Mouse (Mus musculus) forebrain, embryonic 14.5 days (tissue): Measurements from ENCODE around the gene Robo2. TPM values are rescaled to one million over a fixed set of nuclear protein-coding genes. Genes with fewer than 3 reads are reported as not detected.
A peak's percentile ranks its signal among the peaks of the same experiment; 100 is the strongest.

Experiments
- microRNA counts: library from miRNA; unstranded; fragments of <30 nt; microRNA quantifications from one replicate; lab custom pipeline; 2016
- microRNA-seq: library from miRNA; unstranded; fragments of <30 nt; microRNA quantifications from one replicate; pipeline ENCODE4, GENCODE M21; 2016
- polyA plus RNA-seq: library from polyadenylated mRNA; unstranded; fragments of >200 nt; fragmentation: Nextera tagmentation; extraction: Ambion mirVana; gene quantifications from 2 replicates; pipeline ENCODE4 v1.2.1, GENCODE M21; 2014

The Robo2 gene
- polyA plus RNA-seq, 1 experiment from 2014 or later = 64.7 TPM

MicroRNAs encoded within 50 kb of the gene (microRNA counts, 519-probe panel; counts per million panel counts)
- 1,835 counts per million, percentile 5 among the panel's probes with 10 or more counts for microRNA mmu-miR-691 (lab: Ali Mortazavi, UCI)

Small RNAs within 50 kb of the gene (microRNA-seq; reads per million reads assigned to microRNA genes)
- not detected for gene Gm24272
- gene Mir691 = not detected
